Mouse (Mus musculus) small intestine, adult 2 months (tissue): ENCODE measurements at regions not wholly inside any gene's neighbourhood (a gene's known extent, or its start where the extent isn't known, plus 50 kb on each side); places are given as distances from the start of the nearest gene placed in this dataset.

Experiments
- H3K27ac ChIP-seq: fragments of 200-500 bp; 2 replicates; pipeline ENCODE4 v1.5.1; 2012; ENCODE audit warnings: low read depth, low read length, control low read depth, inconsistent platforms; ENCODE audit not compliant: insufficient read depth
- H3K27me3 ChIP-seq: fragments of 200-500 bp; 2 replicates; pipeline ENCODE4 v1.6.1; 2012; ENCODE audit warnings: mild to moderate bottlenecking, moderate library complexity, low read length, inconsistent platforms; ENCODE audit not compliant: control insufficient read depth, insufficient read depth
- H3K36me3 ChIP-seq: fragments of 200-500 bp; 2 replicates; pipeline ENCODE4 v1.6.1; 2012; ENCODE audit warnings: mild to moderate bottlenecking, low read length, control low read depth, inconsistent platforms; ENCODE audit not compliant: control insufficient read depth, insufficient read depth
- H3K4me1 ChIP-seq: fragments of 200-500 bp; 2 replicates; pipeline ENCODE4 v1.6.1; 2012; ENCODE audit warnings: low read length, inconsistent platforms, mixed read lengths; ENCODE audit not compliant: control insufficient read depth, insufficient read depth, insufficient read length
- H3K4me3 ChIP-seq: fragments of 200-500 bp; 2 replicates; pipeline ENCODE4 v1.5.1; 2012; ENCODE audit warnings: low read depth, mild to moderate bottlenecking, control low read depth, inconsistent platforms, low read length, moderate library complexity
- CTCF ChIP-seq: fragments of 200-500 bp; IDR thresholded peaks from 2 replicates; pipeline ENCODE4 v1.5.1; 2012; ENCODE audit warnings: low read depth, mild to moderate bottlenecking, control low read depth, inconsistent platforms, low read length, moderate library complexity, mixed read lengths; ENCODE audit not compliant: insufficient replicate concordance, insufficient read length; ENCODE audit errors: extremely low read depth
- POLR2A ChIP-seq: fragments of 200-500 bp; IDR thresholded peaks from 2 replicates; pipeline ENCODE4 v1.6.1; 2012; ENCODE audit warnings: low read depth, mild to moderate bottlenecking, control low read depth, inconsistent platforms, low read length, moderate library complexity
- WGBS: fragments of 180-500 bp; shearing (Covaris S2); methylation state at CpG from one replicate; pipeline ENCODE4 v1.1.7; 2018; 5-methylcytosine and 5-hydroxymethylcytosine counted together

DNA sequence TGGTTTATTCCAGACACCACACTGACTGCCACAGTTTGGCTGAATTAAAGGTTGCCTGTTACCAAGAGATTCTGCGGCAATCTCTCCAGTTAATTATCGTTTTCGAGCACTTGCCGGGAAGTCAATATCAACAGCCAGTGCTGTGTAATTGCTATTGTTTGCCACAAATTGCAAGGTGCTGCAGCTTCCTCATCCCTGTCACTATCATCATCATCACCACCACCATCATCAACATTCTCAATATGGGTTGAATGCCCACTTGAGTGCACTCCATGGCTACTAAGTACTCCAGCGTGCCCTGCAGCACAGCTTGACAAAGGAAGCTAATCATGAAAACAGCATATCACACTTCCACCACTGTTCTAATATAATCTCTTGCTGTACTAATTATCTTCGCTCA is 93.1 kb downstream of the Rchy1 start:
- 91% methylated on average over 6 of the region's 6 CpGs for WGBS
- no peak overlapping the region for H3K4me3 ChIP-seq
- H3K27ac ChIP-seq: no peak overlapping the region
- H3K36me3 ChIP-seq: no peaks in the 10 kb centered on the region
- H3K27me3 ChIP-seq: no peaks in the 10 kb centered on the region
- TF ChIP-seq POLR2A: no peak
- no peak for TF ChIP-seq CTCF
- H3K4me1 ChIP-seq: no peaks in the 10 kb centered on the region

GRCm38 (mm10) chr5:91866184-91866583 is 96.7 kb downstream of the Rchy1 start:
- no peaks in the 10 kb centered on the region for H3K36me3 ChIP-seq
- H3K4me3 ChIP-seq: no peak overlapping the region
- no peaks in the 10 kb centered on the region for H3K27me3 ChIP-seq
- TF ChIP-seq POLR2A (no peak), CTCF (no peak)
- no peaks in the 10 kb centered on the region for H3K4me1 ChIP-seq
- WGBS: 50% methylated on average over 3 of the region's 3 CpGs
- no peak overlapping the region for H3K27ac ChIP-seq

GRCm38 (mm10) chr5:91865365-91865764 is 97.5 kb downstream of the Rchy1 start:
- Histone ChIP-seq H3K36me3 (no peaks in the 10 kb centered on the region), H3K4me1 (no peaks in the 10 kb centered on the region), H3K27me3 (no peaks in the 10 kb centered on the region), H3K4me3 (no peak overlapping the region), H3K27ac (no peak overlapping the region)
- WGBS: 63% methylated on average over 3 of the region's 3 CpGs
- TF ChIP-seq POLR2A (no peak), CTCF (no peak)

DNA sequence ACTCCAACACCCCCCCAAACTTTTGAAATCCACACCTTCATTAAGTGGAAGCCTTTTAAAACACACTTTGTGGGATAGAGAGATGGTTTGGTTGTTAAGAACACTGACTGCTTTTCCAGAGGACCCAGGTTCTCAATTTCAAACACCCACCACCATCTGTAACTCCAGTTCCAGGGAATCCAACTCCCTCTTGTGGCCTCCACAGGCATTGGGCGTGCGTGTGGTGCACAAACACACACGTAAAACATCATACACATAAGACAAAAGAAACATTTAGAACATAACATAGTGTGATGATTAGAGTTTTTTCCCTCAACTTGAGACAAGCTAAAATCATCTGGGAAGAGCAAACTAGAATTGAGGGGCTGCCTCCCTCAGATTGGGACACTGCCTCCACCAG is 100.0 kb downstream of the Rchy1 start:
- Histone ChIP-seq H3K4me3 (no peak overlapping the region), H3K4me1 (no peaks in the 10 kb centered on the region), H3K27me3 (no peaks in the 10 kb centered on the region), H3K36me3 (no peaks in the 10 kb centered on the region), H3K27ac (no peak overlapping the region)
- TF ChIP-seq POLR2A: no peak
- TF ChIP-seq CTCF: no peak
- WGBS: over 99% methylated on average over 3 of the region's 3 CpGs

- Histone ChIP-seq H3K27ac (no peak overlapping the region), H3K27me3 (no peaks in the 10 kb centered on the region), H3K4me3 (no peak overlapping the region), H3K36me3 (no peaks in the 10 kb centered on the region), H3K4me1 (no peaks in the 10 kb centered on the region)
- TF ChIP-seq CTCF (no peak), POLR2A (no peak)
- WGBS: 85% methylated on average over 3 of the region's 3 CpGs
Measured at GRCm38 (mm10) chr5:91862243-91862642, 100.6 kb downstream of the Rchy1 start.

- H3K27ac ChIP-seq: no peak overlapping the region
- WGBS: 55% methylated on average over 11 of the region's 11 CpGs
Measured at GRCm38 (mm10) chr5:91861440-91862187, 101.3 kb downstream of the Rchy1 start.

GRCm38 (mm10) chr5:91860489-91860888 is 102.4 kb downstream of the Rchy1 start:
- no peak overlapping the region for H3K4me3 ChIP-seq
- no peaks in the 10 kb centered on the region for H3K27me3 ChIP-seq
- H3K27ac ChIP-seq: no peak overlapping the region
- no peaks in the 10 kb centered on the region for H3K36me3 ChIP-seq
- TF ChIP-seq POLR2A (no peak), CTCF (no peak)
- WGBS: 67% methylated on average over 2 of the region's 2 CpGs
- H3K4me1 ChIP-seq: no peaks in the 10 kb centered on the region

More at GRCm38 (mm10) chr5:91861440-91862187, 101.3 kb downstream of the Rchy1 start:
- Histone ChIP-seq H3K4me1 (no peaks in the 10 kb centered on the region), H3K27me3 (no peaks in the 10 kb centered on the region), H3K4me3 (no peak overlapping the region), H3K36me3 (no peaks in the 10 kb centered on the region)
- TF ChIP-seq POLR2A (no peak), CTCF (no peak)
